Mouse (Mus musculus) CD4-positive, CD25-positive, alpha-beta regulatory T cell (primary cell): ENCODE data around the gene Vmn2r21. TPM values are rescaled to one million over a fixed set of nuclear protein-coding genes. Genes with fewer than 3 reads are reported as not detected.

Experiments
- polyA plus RNA-seq: library from polyadenylated mRNA; unstranded; fragments of 100-300 nt; shearing (Covaris generic); gene quantifications from one replicate; pipeline ENCODE4 v1.2.1, GENCODE M21; 2017

Vmn2r21 gene
- not detected for polyA plus RNA-seq

GRCm38 (mm10) chr6:123533306-123533705 lies at the start of gene Vmn2r21:
Gene Vmn2r21, minus strand, starts transcription at chr6:123533406.

Other genes starting within 250 kb of the Vmn2r21 start
- not detected for gene Clec4e, start 243.5 kb downstream of the Vmn2r21 start, polyA plus RNA-seq
- not detected for gene Vmn2r19, start 225.1 kb downstream of the Vmn2r21 start, polyA plus RNA-seq
- 0.04 TPM for gene Vmn2r20, start 115.3 kb downstream of the Vmn2r21 start, polyA plus RNA-seq
- 0.05 TPM for gene Vmn2r22, start 117.3 kb upstream of the Vmn2r21 start, polyA plus RNA-seq
- gene Vmn2r23, start 169.3 kb upstream of the Vmn2r21 start, polyA plus RNA-seq = 0.04 TPM
- gene Vmn2r24, start 245.5 kb upstream of the Vmn2r21 start, polyA plus RNA-seq = 0.02 TPM